Comparison of ENCODE assay signal across 8 mouse cellular contexts in the genomic region with DNA sequence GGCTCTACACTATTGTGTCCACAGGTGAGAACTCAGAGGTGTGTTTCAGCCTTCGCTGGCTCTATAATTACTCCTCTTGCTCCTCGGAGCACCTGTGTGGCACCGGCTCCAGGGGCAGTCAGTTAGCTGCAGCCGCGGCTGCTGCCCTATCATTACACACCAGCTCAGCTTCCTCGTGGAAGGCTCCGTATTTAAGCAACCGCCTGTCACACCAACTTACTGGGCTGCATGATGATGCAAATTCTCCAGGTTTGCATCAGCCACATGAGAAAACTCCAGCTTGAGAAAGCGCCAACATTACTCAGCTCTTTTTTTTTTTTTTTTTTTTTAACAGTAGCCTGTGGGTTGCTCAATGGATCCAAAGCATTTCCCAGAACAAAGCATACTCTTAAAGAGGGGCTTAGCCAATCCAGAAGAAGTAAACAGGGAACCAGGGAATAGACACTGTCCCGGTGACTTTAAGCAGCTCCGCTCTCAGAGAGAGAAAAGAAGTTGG. TPM values are rescaled to one million over a fixed set of nuclear protein-coding genes. Genes with fewer than 3 reads are reported as not detected.
A peak's percentile ranks its signal among the peaks of the same experiment; 100 is the strongest.
DNase-seq lines count a peak whose midpoint lies in the region; ATAC-seq and TF ChIP-seq lines count a peak whose summit lies in the region.

Gene Slc7a11, minus strand, starts transcription at position 194 of the 496 bp plus-strand sequence.

- no peak within 1 kb of the TSS for H3K9ac ChIP-seq in ES-E14 (ENCODE audit: insufficient read depth, low read depth, low read length, poor library complexity, severe bottlenecking)
- peak within 1 kb of the TSS; percentile 42 for H3K9ac ChIP-seq in embryonic facial prominence, embryonic 11.5 days (replicated peaks; ENCODE audit: low read length)

- WGBS in embryonic facial prominence, embryonic 11.5 days, result 2% methylated on average over 11 of the region's 11 CpGs
- 3% methylated on average over 11 of the region's 11 CpGs for WGBS in hindbrain, embryonic 10.5 days

- peak within 1 kb of the TSS; percentile 37 for H3K4me2 ChIP-seq in embryonic facial prominence, embryonic 11.5 days (ENCODE audit: low read depth, low read length)

- peak within 1 kb of the TSS in 1 of 2 experiments; percentile 26; a peak in 1 of 4 replicates for H3K4me3 ChIP-seq in ES-E14 (ENCODE audit: insufficient read depth in 1 of 2, low read depth in 1 of 2, low read length in 2 of 2, poor library complexity in 1 of 2, severe bottlenecking in 1 of 2)
- H3K4me3 ChIP-seq in embryonic facial prominence, embryonic 11.5 days (ENCODE audit: low read depth, low read length), result peak within 1 kb of the TSS; percentile 21
- H3K4me3 ChIP-seq in hindbrain, embryonic 10.5 days, result peak within 1 kb of the TSS; percentile 44

- H3K27me3 ChIP-seq in embryonic facial prominence, embryonic 11.5 days (ENCODE audit: control insufficient read depth, insufficient read depth, low read length), result no peaks in the 10 kb centered on the region
- peaks cover 3% of the 10 kb centered on the region; the same call in 1 of the 2 replicates for H3K27me3 ChIP-seq in hindbrain, embryonic 10.5 days (ENCODE audit: insufficient read depth, poor library complexity, severe bottlenecking)
- no peaks in the 10 kb centered on the region for H3K27me3 ChIP-seq in splenic B cell, adult 2 months (ENCODE audit: control insufficient read depth, insufficient read depth, low read length, poor library complexity, severe bottlenecking)

- H3K9me3 ChIP-seq in ES-E14 (ENCODE audit: control insufficient read depth, insufficient read depth, low read depth, low read length), result no peaks in the 10 kb centered on the region
- no peaks in the 10 kb centered on the region for H3K9me3 ChIP-seq in embryonic facial prominence, embryonic 11.5 days (replicated peaks; ENCODE audit: control insufficient read depth, low read length)
- no peaks in the 10 kb centered on the region for H3K9me3 ChIP-seq in hindbrain, embryonic 10.5 days

- DNase-seq in adrenal gland, adult 2 months, result peak; percentile 54
- no peak for DNase-seq in adrenal gland, postnatal 4 days (ENCODE audit: low spot score in 2 of 2)
- DNase-seq in ES-E14 (ENCODE audit: low read depth, low spot score), result peak; percentile 16
- DNase-seq in embryonic facial prominence, embryonic 11.5 days (ENCODE audit: low spot score), result peak; percentile 65
- DNase-seq in hindbrain, embryonic 10.5 days (ENCODE audit: low spot score), result peak; percentile 30
- no peak for DNase-seq in left cerebral cortex, postnatal 36 days (ENCODE audit: low spot score in 2 of 2)
- DNase-seq in splenic B cell, adult 2 months (ENCODE audit: low read depth, low spot score), result peak; percentile 3

- in situ Hi-C loops in ES-E14 (cut with MboI; ENCODE audit: low sequenced_read_pairs in 2 of 2, unreplicated experiment in 2 of 2), result no loop called here

- intact Hi-C loops in left cerebral cortex, postnatal 36 days (cut with DNase I), result no loop called here

- ATAC-seq in embryonic facial prominence, embryonic 11.5 days (replicated peaks; ENCODE audit: insufficient number of reproducible peaks, low FRiP score, low TSS enrichment, low read depth), result peak; percentile 78; the same call in 1 of the 2 replicates
- ATAC-seq in megakaryocyte-erythroid progenitor cell, adult 5-6 weeks (replicated peaks; ENCODE audit: low FRiP score, low TSS enrichment, poor library complexity, severe bottlenecking), result peak; percentile 95

- H3K4me1 ChIP-seq in ES-E14 (ENCODE audit: control insufficient read depth in 2 of 2, insufficient read depth in 2 of 2, low read length in 2 of 2, poor library complexity in 1 of 2), result peaks cover 3 to 6% of the 10 kb centered on the region in 2 experiments; a peak in 2 of 4 replicates
- no peaks in the 10 kb centered on the region for H3K4me1 ChIP-seq in embryonic facial prominence, embryonic 11.5 days (ENCODE audit: control insufficient read depth, insufficient read depth, low read length)
- peaks cover 19% of the 10 kb centered on the region for H3K4me1 ChIP-seq in hindbrain, embryonic 10.5 days (replicated peaks)

- no peaks in the 10 kb centered on the region for H3K36me3 ChIP-seq in ES-E14 (ENCODE audit: control insufficient read depth, insufficient read depth, low read length, poor library complexity, severe bottlenecking)
- H3K36me3 ChIP-seq in embryonic facial prominence, embryonic 11.5 days (replicated peaks; ENCODE audit: control insufficient read depth, insufficient read depth, low read depth, low read length), result no peaks in the 10 kb centered on the region
- no peaks in the 10 kb centered on the region for H3K36me3 ChIP-seq in hindbrain, embryonic 10.5 days
- H3K36me3 ChIP-seq in splenic B cell, adult 2 months (ENCODE audit: control insufficient read depth, insufficient read depth, low read length, poor library complexity, severe bottlenecking), result no peaks in the 10 kb centered on the region

- H3K27ac ChIP-seq in ES-E14 (ENCODE audit: insufficient read depth, low read depth, low read length, poor library complexity, severe bottlenecking), result no peak within 1 kb of the TSS
- H3K27ac ChIP-seq in embryonic facial prominence, embryonic 11.5 days (replicated peaks; ENCODE audit: low read depth, low read length), result no peak within 1 kb of the TSS
- H3K27ac ChIP-seq in hindbrain, embryonic 10.5 days, result peak within 1 kb of the TSS; percentile 62

TF ChIP-seq in ES-E14, 5 proteins besides CTCF, POLR2A, EP300 and RAD21:
- TF ChIP-seq CHD2 (IDR thresholded peaks at IDR 0.05; ENCODE audit: low read depth, low read length) (no peak), ZNF384 (IDR thresholded peaks at IDR 0.05; ENCODE audit: low read depth, low read length) (peak; percentile 91), MAFK (IDR thresholded peaks at IDR 0.05; ENCODE audit: insufficient read depth, low read depth, low read length) (peak; percentile 72)

RNA-seq across cellular contexts. Expression of gene Slc7a11, which starts in this region (rescaled TPM):
- total RNA-seq in adrenal gland, adult 2 months (2021), result 1 to 10 TPM in 1 of 2 experiments, under 1 TPM in 1; 0.28 to 1.3 TPM
- 0.77 TPM in 1 of 2 replicates, not detected in the other for polyA plus RNA-seq in adrenal gland, adult 2 months (2012; rRNA removed)
- total RNA-seq in adrenal gland, postnatal 4 days (2021), result under 1 TPM; 0.34 to 0.50 TPM
- total RNA-seq in ES-E14 (2012; rRNA removed), result 1.5 and 2.1 TPM in 2 replicates
- polyA plus RNA-seq in embryonic facial prominence, embryonic 11.5 days (2014; fragmentation: Nextera tagmentation; extraction: Ambion mirVana), result 1.1 and 1.5 TPM in 2 replicates
- 0.21 and 0.40 TPM in 2 replicates for polyA plus RNA-seq in hindbrain, embryonic 10.5 days (2016; fragmentation: Nextera tagmentation; extraction: Ambion mirVana)
- total RNA-seq in left cerebral cortex, postnatal 36 days (2021), result 10 to 100 TPM; 18.1 to 26.0 TPM
- 0.59 TPM in 1 of 2 replicates, not detected in the other for total RNA-seq in megakaryocyte-erythroid progenitor cell, adult 5-6 weeks (2014; fragmentation: Nextera tagmentation)
- 0.09 and 0.34 TPM in 2 replicates for total RNA-seq in megakaryocyte-erythroid progenitor cell, adult 5-6 weeks (2017)

Comparison
In these comparisons a context has a peak if more than half of its experiments do, and no peak if none do; other contexts are left out.
1. DNase-seq: peak in adrenal gland, adult 2 months (single experiment), ES-E14 (single experiment), embryonic facial prominence, embryonic 11.5 days (single experiment) and splenic B cell, adult 2 months (single experiment); none in adrenal gland, postnatal 4 days (0 of 2) and left cerebral cortex, postnatal 36 days (0 of 2).
2. Peak in DNase-seq, H3K4me3 ChIP-seq and H3K27ac ChIP-seq in hindbrain, embryonic 10.5 days; RNA of the gene not detected or under 1 TPM.
3. Peak in ATAC-seq in megakaryocyte-erythroid progenitor cell, adult 5-6 weeks; RNA of the gene not detected or under 1 TPM.